Mouse (Mus musculus): ENCODE results near the gene Polr1a.

Polr1a gene

GRCm38 (mm10) chr6:71950592-71950991 lies 41.7 kb downstream of the Polr1a start:
- no peak for DNase-seq (ENCODE audit: low read depth)

DNA sequence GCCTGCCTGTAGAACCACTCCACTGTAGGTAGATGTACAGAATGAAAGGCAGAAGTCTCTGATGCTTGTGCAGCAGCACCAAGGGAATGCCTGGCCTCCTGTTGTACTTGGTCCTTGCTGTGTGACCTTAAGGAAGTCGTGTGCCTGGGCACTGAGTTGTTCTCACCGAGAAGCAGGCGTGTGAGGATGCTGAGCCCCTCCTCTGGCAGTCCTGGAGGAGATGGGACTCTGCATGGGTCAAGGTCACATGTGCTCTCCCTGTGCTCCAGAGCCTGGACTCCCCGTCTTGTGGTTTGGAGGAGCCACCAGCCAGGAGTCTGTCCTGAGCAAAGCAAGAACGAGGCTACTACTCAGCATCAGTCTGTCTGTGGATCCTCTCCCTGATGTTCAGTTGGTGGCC lies 42.3 kb downstream of the Polr1a start:
- DNase-seq (ENCODE audit: low read depth) = no peak

DNA sequence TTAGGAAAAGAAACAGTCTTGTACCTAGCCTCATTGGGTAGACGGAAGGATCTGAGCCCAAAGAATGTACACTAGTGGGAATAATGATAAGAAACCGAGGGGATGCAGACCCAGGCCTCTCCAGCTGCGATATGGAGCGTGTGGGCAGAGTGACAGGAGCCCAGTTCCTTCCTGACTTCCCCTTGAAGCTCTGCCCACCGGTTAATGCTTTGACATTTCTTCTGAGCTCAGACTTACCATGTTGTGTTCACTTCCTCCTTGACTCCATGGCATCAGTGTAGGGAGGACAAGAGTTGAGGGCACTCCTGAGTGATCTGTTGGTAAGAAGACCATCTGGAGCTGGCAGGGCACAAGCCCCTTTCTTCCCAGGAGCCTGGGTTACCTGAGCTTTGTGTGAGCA lies 53.3 kb downstream of the Polr1a start:
- DNase-seq (ENCODE audit: low read depth) = no peak

DNA sequence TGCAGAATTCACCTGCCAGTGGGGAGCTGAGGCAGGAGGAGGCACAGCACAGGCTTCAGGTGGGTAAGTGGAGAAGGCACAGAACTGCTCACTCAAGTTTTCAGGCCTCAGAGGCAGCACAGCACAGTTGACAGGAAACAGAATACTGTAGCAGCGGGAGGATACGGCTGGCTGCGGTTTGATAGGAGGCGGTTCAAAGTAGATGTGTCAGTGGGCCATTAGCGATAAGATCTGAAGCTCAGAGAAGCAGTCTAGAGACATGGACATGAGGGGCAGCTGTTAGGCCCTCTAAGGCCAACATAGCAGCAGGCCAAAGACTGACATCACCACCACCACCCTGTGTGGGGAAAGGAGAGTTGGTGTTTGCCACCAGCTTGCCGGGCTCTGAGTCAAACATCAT lies 53.9 kb downstream of the Polr1a start:
- DNase-seq (ENCODE audit: low read depth) = peak; percentile 19

- no peak for DNase-seq (ENCODE audit: low read depth)
These were observed 54.7 kb downstream of the Polr1a start for GRCm38 (mm10) chr6:71963561-71963960.

GRCm38 (mm10) chr6:71966683-71967303 lies 57.9 kb downstream of the Polr1a start:
- DNase-seq (ENCODE audit: low read depth) = no peak

DNA sequence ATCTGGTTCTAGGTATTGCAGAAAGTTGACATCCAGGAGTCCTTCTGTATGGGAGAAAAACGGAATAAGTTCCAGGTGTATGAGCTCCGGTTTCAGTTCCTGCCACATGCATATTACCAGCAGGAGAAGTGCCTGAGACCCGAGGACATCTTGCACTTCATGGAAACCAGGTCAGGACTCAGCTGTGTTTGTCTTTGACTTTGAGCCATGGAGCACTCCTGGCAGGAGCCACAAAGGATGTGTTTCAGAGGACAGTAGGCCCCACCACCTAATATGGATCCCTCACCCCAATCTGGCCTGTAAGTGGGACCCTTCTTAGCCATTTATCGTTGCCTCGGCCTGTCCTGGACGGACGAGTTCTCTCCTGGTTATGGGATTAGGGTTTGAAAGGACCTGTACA lies 59.0 kb downstream of the Polr1a start:
- DNase-seq (ENCODE audit: low read depth) = no peak

DNA sequence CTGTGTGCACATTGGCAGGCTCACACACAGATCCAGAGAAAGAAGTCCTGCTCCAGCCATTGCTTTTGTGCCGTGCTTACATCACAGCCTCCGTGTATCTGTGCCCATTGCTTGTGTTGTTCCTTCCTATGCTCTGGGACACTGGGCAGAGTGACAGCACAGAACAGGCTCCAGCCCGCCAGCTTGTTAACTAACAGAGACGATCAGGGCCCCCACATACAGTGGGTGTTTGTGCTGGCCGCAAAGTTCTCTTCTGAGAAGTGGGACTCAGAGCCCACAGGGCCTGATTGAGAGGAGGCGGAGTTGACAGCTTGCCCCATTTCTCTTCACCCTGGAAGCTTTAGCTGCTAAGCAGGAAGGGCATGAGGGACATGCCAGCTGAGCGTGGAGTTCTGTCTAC lies 60.6 kb downstream of the Polr1a start:
- DNase-seq (ENCODE audit: low read depth) = no peak

DNA sequence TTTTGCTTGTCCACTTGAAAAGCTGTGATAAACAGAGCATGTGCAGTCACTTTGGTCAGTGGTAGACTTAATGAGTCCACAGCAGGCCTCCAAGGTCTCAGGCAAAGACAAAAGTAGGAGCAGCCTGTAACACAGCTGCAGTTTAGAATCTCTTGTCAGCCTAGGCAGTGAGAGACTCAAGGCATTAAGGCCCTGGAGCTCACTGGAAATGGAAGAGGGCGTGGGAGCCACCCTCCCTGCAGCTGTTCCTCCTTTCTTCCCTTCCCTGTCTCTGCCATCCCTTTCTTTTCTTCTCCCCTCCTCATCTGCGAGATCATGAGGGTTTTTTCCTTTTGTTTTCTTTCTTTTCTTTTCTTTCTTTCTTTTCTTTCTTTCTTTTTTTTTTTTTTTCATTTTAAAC lies 61.3 kb downstream of the Polr1a start:
- no peak for DNase-seq (ENCODE audit: low read depth)

DNA sequence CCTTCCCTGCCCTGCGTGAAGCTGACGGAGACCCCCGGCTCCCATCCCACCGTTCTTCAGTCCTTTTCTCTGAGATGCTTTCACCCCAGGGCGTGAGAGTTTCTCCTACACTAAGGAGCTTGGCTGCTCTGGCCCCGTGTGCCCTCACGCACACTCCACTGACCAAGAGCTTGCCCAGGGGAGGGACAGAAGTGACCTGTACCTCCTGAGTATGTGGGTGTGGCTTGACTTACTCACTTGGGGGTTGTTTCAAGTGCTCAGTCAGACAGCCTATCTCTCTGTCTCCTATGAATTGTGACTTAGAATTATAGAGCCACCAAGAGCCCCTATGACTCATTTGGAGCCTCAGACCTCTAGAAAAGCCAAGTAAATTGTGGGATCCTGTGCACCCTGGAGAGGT lies 67.7 kb downstream of the Polr1a start:
- DNase-seq (ENCODE audit: low read depth) = no peak

DNA sequence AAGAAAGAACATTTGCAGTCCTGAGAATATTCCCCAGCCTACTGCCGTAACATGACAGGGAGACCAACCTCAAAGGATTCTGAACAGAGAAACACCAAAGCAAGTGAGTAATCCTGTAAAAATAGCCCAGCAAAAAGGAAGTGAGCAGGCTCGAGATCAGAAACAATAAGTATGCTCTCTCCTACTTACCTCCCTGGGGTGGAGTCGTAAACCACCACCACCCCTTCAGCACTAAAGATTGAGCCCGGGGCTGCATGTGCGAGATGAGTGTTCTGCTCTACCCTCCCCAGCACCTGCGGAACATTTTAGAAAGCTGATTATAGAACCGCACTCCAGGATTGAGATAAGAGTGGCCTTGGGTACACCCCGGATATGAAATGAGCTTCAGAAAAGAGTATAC lies 71.3 kb downstream of the Polr1a start:
- no peak for DNase-seq (ENCODE audit: low read depth)

DNA sequence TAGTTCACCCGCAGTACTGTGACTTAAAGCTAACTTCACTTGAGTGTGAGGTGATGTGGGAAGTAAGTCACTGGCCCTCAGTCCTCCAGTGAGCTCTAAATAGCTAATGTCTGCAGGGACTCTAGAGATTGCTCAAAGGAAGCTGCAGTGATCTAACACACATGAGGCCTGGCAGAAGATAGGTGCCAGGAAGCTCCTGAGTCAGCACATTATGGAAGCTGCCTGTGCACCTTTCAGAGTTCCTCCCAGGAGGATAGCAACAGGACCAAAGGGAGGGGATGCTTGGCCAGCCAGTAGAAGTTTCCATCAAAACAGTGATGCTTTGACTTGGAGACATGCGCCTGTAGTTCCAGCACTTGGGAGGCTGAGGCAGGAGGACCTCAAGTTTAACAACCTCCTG lies 71.7 kb downstream of the Polr1a start:
- no peak for DNase-seq (ENCODE audit: low read depth)

DNA sequence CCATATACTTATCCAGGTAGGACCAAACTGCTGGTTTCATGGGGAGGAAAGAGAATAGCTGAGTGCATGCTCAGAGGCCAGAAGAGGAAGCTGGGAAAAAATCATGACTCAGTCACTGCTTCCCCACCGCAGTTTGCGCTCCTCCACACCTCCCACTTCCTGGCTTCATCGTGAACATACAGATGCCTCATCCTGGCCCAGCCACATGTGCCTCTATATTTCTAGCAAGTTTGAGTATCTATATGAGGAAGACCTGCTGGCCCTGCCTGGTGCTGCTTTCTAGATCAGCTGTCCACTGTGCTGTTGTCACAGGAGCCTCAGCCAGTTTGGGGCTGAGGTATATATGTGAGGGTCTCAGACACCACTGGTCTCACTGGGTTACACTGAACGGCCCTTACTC lies 72.6 kb downstream of the Polr1a start:
- peak; percentile 47 for DNase-seq (ENCODE audit: low read depth)

- no peak for DNase-seq (ENCODE audit: low read depth)
These were observed 77.1 kb downstream of the Polr1a start for GRCm38 (mm10) chr6:71985984-71986383.

DNA sequence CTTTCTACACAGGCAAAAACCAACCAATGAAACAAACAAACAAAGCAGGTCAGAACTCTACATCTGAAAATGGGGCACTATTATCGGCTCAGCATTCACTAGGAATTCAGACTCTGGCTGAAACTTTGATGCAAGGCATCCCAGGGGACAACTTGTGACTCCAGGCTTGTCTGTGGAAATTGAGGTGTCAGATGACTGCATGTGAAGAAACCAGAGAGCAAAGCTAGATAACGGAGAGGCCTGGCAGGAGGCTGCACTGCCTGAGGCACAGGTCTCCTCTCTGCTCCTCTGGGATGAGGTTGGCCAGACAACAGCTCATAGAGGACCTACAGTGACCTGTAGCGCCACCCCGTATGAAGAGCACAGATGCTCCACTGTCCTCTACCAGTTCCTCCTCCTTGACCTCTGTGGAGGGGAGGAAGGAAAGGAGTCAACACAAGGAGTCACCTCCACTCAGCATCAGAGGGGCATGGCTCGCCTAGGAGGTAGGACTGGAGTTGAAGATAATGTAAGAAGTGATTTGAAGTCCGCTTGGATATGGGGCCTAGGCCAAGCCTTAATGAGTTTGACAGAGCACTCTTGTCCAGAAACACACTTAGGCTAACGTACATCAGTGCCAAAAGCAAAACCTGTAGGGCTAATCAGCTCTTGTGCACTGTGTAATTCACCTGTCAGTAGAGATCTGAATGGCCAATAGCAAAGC lies 78.8 kb downstream of the Polr1a start:
- DNase-seq (ENCODE audit: low read depth) = no peak

DNA sequence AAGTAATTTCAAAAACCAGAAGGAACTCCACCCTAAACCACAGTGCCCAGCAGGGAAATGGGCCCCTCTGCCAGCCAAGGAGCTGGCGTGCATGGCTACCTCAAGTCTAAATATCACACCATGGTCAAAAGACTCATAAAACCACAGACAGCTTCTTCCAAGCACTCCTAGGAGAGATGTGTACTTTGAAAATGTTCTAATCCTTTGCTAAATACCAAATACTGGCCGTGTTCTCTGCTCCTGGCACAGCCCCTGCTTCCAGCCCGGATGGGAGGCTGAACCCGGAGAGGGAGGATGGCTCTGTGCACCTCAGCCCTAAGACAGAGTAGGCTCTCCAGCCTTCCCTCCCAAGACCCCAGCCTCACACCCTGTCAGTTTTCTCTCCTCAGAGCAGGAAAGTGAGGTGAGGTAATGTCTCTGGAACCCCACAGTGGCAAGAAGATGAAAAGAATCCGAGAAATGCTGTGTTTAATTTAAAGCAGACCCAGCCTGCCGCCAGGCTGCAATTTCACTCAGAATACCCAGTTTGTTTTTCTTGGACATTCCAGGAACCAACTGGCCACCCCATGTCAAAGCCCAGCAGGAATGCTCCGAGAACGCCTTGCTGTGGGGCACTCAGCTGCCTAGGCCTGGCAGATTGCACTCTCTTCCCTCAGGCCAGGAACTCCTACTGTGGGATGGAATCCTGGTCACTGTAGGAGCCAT lies 80.9 kb downstream of the Polr1a start:
- DNase-seq (ENCODE audit: low read depth) = no peak

- no peak for DNase-seq (ENCODE audit: low read depth)
These were observed 81.6 kb downstream of the Polr1a start for GRCm38 (mm10) chr6:71990371-71990837.

GRCm38 (mm10) chr6:71991190-71991932 lies 82.5 kb downstream of the Polr1a start:
- no peak for DNase-seq (ENCODE audit: low read depth)

DNA sequence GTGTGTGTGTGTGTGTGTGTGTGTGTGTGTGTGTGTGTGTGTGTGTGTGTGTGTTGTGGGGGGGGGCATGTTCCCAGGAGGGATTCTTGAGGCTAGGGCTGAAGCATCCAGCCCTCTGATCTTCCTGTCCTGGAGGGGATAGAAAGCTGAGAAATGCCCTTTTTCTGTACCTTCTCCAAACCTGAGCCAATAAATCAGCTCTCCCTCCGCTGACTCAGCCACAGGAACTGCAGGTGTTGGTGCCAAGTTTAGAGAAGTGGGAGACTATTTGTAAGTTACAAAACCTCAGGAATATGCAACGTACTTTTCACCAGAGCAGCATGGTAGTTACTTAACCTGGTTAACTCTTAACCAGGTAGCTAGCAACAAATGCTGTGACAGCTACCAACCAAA lies 83.1 kb downstream of the Polr1a start:
- DNase-seq (ENCODE audit: low read depth) = no peak

- no peak for DNase-seq (ENCODE audit: low read depth)
These were observed 85.2 kb downstream of the Polr1a start for GRCm38 (mm10) chr6:71994004-71994403.

DNA sequence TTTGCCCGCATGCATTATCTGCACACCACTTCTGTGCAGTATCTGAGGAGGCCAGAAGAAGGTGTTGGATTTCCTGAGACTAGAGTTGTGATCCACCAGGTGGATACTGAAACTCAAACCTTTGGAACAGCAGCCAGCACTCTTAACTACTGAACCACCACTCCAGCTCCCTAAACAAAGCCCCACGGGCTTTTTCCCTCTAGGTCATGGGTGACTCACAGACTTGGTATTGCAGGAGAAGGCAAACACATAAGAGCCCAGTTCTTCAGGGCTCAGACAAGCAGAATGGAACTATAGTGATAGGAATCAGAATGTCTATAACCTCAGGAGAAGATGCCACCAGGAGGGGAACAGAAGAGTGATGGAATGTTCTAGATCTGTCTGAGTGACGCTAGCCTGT lies 86.2 kb downstream of the Polr1a start:
- DNase-seq (ENCODE audit: low read depth) = no peak

DNA sequence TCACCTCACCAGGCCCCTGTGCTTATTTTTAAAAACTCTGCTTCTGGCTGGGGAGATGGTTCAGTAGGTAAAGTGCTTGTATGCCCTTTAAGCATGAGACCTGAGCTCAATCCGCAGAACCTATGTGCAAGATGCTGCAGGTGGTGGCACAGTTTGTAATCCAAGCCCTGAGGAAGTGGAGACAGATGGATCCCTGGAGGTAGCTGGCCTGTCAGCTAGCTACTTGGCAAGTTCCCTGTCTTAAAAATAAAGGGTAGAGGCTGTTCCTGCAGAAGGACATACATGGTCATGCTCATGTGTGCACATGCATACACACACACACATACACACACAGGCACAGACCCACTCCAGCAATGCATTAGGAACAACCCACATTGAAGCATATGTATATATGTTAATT lies 88.4 kb downstream of the Polr1a start:
- no peak for DNase-seq (ENCODE audit: low read depth)
